Mouse (Mus musculus) activated CD4-positive, CD25-positive, alpha-beta regulatory T cell, adult 4 months (primary cell): ENCODE results near the gene Usp22. TPM values are rescaled to one million over a fixed set of nuclear protein-coding genes. Genes with fewer than 3 reads are reported as not detected.
A peak's percentile ranks its signal among the peaks of the same experiment; 100 is the strongest.
"Not testable (repeated sequence)": the region's sequence is repeated elsewhere in the genome, so short reads cannot be mapped to it uniquely, and the experiment has no call there.

Experiments used
- ATAC-seq: one replicate; pipeline ENCODE4 v1.8.0; 2017
- polyA plus RNA-seq, 2 experiments: library from polyadenylated mRNA; unstranded; fragments of 100-300 nt; shearing (Covaris generic); gene quantifications; one replicate each; pipeline ENCODE4 v1.2.1; 2017

Gene Usp22
- polyA plus RNA-seq, 2 experiments from 2014 or later: 11.4 to 12.5 TPM

GRCm38 (mm10) chr11:61142941-61143530, 31.8 kb downstream of the Usp22 start:
- ATAC-seq: no peak

GRCm38 (mm10) chr11:61142262-61142661, 32.6 kb downstream of the Usp22 start:
- ATAC-seq: peak; percentile 89

- no peak for ATAC-seq
Measured at GRCm38 (mm10) chr11:61141693-61142092, 33.2 kb downstream of the Usp22 start.

GRCm38 (mm10) chr11:61132943-61133342, 41.9 kb downstream of the Usp22 start:
- no peak for ATAC-seq

GRCm38 (mm10) chr11:61130646-61131045, 44.2 kb downstream of the Usp22 start:
- not testable (repeated sequence) for ATAC-seq

- ATAC-seq: no peak
Measured at GRCm38 (mm10) chr11:61129305-61129704, 45.5 kb downstream of the Usp22 start.

GRCm38 (mm10) chr11:61127421-61128055, 47.3 kb downstream of the Usp22 start:
- ATAC-seq: no peak

- ATAC-seq: no peak
Measured at GRCm38 (mm10) chr11:61126606-61127355, 48.1 kb downstream of the Usp22 start, which contains the start of gene Tnfrsf13b. Gene Tnfrsf13b, plus strand, starts transcription at chr11:61126755.

GRCm38 (mm10) chr11:61125970-61126369, 48.9 kb downstream of the Usp22 start:
- ATAC-seq: no peak

GRCm38 (mm10) chr11:61123886-61124285, 51.0 kb downstream of the Usp22 start:
- ATAC-seq: no peak

GRCm38 (mm10) chr11:61122769-61123288, 52.0 kb downstream of the Usp22 start:
- no peak for ATAC-seq

- ATAC-seq: no peak
Measured at GRCm38 (mm10) chr11:61122283-61122768, 52.5 kb downstream of the Usp22 start.

- ATAC-seq: no peak
Measured at GRCm38 (mm10) chr11:61119996-61120583, 54.8 kb downstream of the Usp22 start.

GRCm38 (mm10) chr11:61116226-61116625, 58.6 kb downstream of the Usp22 start:
- ATAC-seq: no peak

- ATAC-seq: no peak
Measured at GRCm38 (mm10) chr11:61112323-61112995, 62.4 kb downstream of the Usp22 start.

- no peak for ATAC-seq
Measured at GRCm38 (mm10) chr11:61111472-61111871, 63.4 kb downstream of the Usp22 start.

- ATAC-seq: no peak
Measured at GRCm38 (mm10) chr11:61110928-61111327, 63.9 kb downstream of the Usp22 start.

- ATAC-seq: no peak
Measured at GRCm38 (mm10) chr11:61110113-61110512, 64.7 kb downstream of the Usp22 start.

- ATAC-seq: no peak
Measured at GRCm38 (mm10) chr11:61109707-61110106, 65.1 kb downstream of the Usp22 start.

GRCm38 (mm10) chr11:61108911-61109361, 65.9 kb downstream of the Usp22 start:
- no peak for ATAC-seq

- peak; percentile 59 for ATAC-seq
Measured at GRCm38 (mm10) chr11:61104241-61104901, 70.5 kb downstream of the Usp22 start.
